Mouse (Mus musculus) midbrain, embryonic 12.5 days (tissue): ENCODE results near the gene Tnfsf13. TPM values are rescaled to one million over a fixed set of nuclear protein-coding genes. Genes with fewer than 3 reads are reported as not detected.
"Not testable (repeated sequence)": the region's sequence is repeated elsewhere in the genome, so short reads cannot be mapped to it uniquely, and the experiment has no call there.

Source experiments
- ATAC-seq: fragments of 200-750 bp; cut with Nextera tagmentation; 2 replicates; pipeline ENCODE4 v1.8.0; 2017; ENCODE audit warnings: low read depth, moderate TSS enrichment, moderate library complexity; ENCODE audit not compliant: low FRiP score
- H3K27ac ChIP-seq: fragments of 300-500 bp; sonication (generic); replicated peaks from 2 replicates; pipeline ENCODE4 v1.5.1; 2016; ENCODE audit warnings: mild to moderate bottlenecking
- H3K27me3 ChIP-seq: fragments of 300-500 bp; sonication (generic); 2 replicates; pipeline ENCODE4 v1.6.1; 2016; ENCODE audit warnings: mild to moderate bottlenecking
- H3K36me3 ChIP-seq: fragments of 300-500 bp; sonication (generic); 2 replicates; pipeline ENCODE4 v1.6.1; 2016
- H3K4me1 ChIP-seq: fragments of 300-500 bp; sonication (generic); 2 replicates; pipeline ENCODE4 v1.6.1; 2016
- H3K4me2 ChIP-seq: fragments of 300-500 bp; sonication (generic); replicated peaks from 2 replicates; pipeline ENCODE4 v1.6.1; 2016; ENCODE audit warnings: mild to moderate bottlenecking, moderate library complexity
- H3K4me3 ChIP-seq: fragments of 300-500 bp; sonication (generic); 2 replicates; pipeline ENCODE4 v1.5.1; 2016; ENCODE audit warnings: mild to moderate bottlenecking
- H3K9ac ChIP-seq: fragments of 300-500 bp; sonication (generic); replicated peaks from 2 replicates; pipeline ENCODE4 v1.6.1; 2016; ENCODE audit warnings: mild to moderate bottlenecking, moderate library complexity
- H3K9me3 ChIP-seq: fragments of 300-500 bp; sonication (generic); 2 replicates; pipeline ENCODE4 v1.6.1; 2016; ENCODE audit warnings: mild to moderate bottlenecking
- WGBS: fragments of 180-500 bp; shearing (Covaris S2); methylation state at CpG from one replicate; pipeline ENCODE4 v1.1.7; 2016; 5-methylcytosine and 5-hydroxymethylcytosine counted together
- polyA plus RNA-seq: library from polyadenylated mRNA; unstranded; fragments of >200 nt; fragmentation: Nextera tagmentation; extraction: Ambion mirVana; gene quantifications from 2 replicates; pipeline ENCODE4 v1.2.1, GENCODE M21; 2016

Tnfsf13 gene
- polyA plus RNA-seq, 1 experiment from 2014 or later = 0.77 TPM

DNA sequence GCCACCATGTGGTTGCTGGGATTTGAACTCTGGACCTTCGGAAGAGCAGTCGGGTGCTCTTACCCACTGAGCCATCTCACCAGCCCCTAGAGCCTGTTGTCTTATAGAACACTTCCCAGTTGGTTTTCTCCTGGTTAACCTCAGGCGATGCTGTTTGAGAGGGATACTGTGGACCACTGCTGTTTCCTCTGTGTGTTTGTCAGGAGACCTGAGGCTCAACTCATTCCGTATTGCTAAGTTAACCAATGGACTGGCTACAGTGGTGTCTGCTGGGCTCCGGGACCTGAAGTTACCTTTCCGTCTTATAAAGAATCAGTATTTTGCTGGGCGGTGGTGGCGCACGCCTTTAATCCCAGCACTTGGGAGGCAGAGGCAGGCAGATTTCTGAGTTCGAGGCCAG is 17.3 kb upstream of the Tnfsf13 start:
- not testable (repeated sequence) for H3K4me1 ChIP-seq, H3K9me3 ChIP-seq, H3K4me2 ChIP-seq, H3K36me3 ChIP-seq, H3K9ac ChIP-seq, H3K27me3 ChIP-seq, ATAC-seq, H3K27ac ChIP-seq, H3K4me3 ChIP-seq
- 87% methylated on average over 10 of the region's 10 CpGs for WGBS

DNA sequence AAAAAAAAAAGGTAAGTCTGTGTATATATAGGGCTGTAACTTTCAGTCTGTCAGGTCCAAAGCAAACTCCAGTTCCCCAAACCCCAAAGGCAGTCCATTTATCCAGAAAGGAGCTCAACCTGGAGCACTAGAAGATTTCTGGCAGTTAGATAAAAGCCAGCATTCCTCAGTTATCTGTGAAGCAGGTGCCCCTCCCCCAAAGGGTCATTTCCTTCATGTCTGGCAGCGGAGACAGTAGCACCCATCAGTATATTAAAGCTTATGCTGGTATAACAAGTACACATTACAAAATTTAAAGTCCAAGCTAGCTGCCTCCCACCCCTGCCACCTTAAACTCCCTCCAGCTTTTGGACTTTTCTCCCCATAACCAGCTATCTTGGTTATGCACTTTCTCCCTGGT is 14.0 kb upstream of the Tnfsf13 start:
- WGBS = 92% methylated on average over 1 of the region's 1 CpGs
- Histone ChIP-seq H3K27ac (no peak overlapping the region), H3K9ac (no peak overlapping the region), H3K4me1 (peaks cover 10% of the 10 kb centered on the region), H3K27me3 (peaks cover 9% of the 10 kb centered on the region), H3K4me2 (no peak overlapping the region), H3K36me3 (no peaks in the 10 kb centered on the region), H3K9me3 (no peaks in the 10 kb centered on the region), H3K4me3 (no peak overlapping the region)
- ATAC-seq = no peak

DNA sequence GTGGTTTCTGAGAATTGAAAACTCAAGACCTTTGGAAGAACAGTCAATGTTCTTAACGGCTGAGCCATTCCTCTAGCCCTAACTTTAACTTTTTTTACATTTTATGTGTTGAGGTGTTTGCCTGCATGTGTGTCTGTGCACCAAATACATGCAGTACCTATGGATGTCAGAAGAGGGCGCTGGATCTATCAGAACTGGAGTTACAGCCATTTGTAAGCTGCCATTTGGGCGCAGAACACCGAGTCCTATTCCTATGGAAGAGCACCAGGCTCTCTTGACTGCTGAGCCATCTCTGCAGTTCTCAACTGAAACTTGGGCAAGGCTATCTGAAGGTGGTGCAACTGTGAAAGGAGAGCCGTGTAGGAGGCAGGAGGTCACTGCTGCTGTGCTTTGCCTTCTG is 13.0 kb upstream of the Tnfsf13 start:
- Histone ChIP-seq H3K4me1 (peaks cover 10% of the 10 kb centered on the region), H3K27me3 (peaks cover 9% of the 10 kb centered on the region), H3K9me3 (no peaks in the 10 kb centered on the region), H3K9ac (no peak overlapping the region), H3K4me2 (no peak overlapping the region), H3K36me3 (no peaks in the 10 kb centered on the region), H3K27ac (no peak overlapping the region), H3K4me3 (no peak overlapping the region)
- no peak for ATAC-seq
- 70% methylated on average over 5 of the region's 5 CpGs for WGBS

DNA sequence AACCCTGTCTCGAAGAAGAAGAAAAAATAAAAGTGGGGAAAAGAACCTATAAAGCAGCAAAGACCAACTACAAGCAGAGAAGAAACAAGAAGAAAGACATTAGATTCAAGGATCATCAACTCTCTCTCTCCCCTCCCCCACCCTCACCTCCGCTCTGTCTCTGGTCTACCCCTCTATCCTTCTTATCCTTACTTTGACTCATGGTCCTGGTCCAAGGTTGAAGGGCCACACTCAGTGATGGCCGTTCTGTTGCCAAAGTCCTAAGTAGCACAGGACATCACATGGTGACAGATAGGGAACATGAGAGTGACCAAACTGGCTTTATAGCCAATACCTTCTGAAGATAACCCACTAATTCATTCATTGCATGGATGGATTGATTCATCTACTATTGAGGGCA is 11.8 kb upstream of the Tnfsf13 start:
- no peak overlapping the region for H3K4me2 ChIP-seq
- H3K9me3 ChIP-seq = no peaks in the 10 kb centered on the region
- WGBS = 86% methylated on average over 3 of the region's 3 CpGs
- H3K4me3 ChIP-seq = no peak overlapping the region
- H3K4me1 ChIP-seq = peaks cover 10% of the 10 kb centered on the region
- no peaks in the 10 kb centered on the region for H3K36me3 ChIP-seq
- no peak for ATAC-seq
- no peak overlapping the region for H3K27ac ChIP-seq
- peaks cover 9% of the 10 kb centered on the region for H3K27me3 ChIP-seq
- no peak overlapping the region for H3K9ac ChIP-seq

DNA sequence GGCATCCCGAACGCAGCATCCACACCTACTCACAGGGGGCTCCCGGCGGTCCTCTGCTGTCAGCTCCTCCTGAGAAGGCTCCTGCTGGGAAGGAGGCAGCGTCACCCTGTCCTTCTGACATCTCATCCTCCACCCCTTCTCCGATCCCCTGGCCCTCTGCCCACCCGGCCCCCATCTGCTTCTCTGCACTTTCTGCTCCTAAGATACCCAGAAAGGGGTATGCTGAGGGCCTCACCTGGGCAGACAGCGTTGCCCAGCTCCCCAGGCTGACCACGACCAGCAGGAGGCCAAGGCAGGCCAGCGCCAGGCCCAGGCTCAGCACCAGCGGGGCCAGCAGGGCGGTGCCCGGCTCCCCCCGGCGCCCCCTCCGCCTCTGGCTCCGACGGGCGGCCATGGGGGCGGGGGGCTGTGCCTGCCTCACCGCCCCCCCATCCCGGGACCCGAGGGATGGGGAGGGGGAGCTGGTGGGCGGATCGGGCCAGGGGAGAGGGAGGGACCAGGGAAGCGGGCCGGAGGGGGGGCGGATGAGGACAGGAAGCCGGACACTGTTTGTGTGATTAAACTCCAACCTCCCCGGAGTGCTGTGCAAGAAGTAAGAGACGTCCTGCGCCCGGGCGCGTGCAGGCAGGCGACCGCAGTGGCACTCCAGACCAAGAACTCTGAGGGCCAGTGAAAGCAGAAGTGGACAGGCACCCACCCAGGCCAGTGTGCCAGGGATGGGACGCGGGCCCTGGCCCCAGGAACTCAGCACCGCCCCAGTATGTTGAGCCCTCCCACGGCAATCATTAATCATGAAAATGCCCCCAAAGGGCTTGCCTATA is 10.0 kb upstream of the Tnfsf13 start, which contains the start of the genes Tnfsf12 and Tnfsfm13:
Tnfsf12 (minus strand) TSS at position 489 of the 821 bp plus-strand sequence.
Tnfsfm13 (minus strand) TSS at position 738 of the 821 bp plus-strand sequence.
- Histone ChIP-seq H3K27me3 (peaks cover 14% of the 10 kb centered on the region), H3K4me3 (peak within 1 kb of the TSS; percentile 53), H3K4me1 (peaks cover 10% of the 10 kb centered on the region), H3K27ac (peak within 1 kb of the TSS; percentile 39; the same call in 1 of the 2 replicates), H3K9ac (peak within 1 kb of the TSS; percentile 90), H3K4me2 (peak within 1 kb of the TSS; percentile 93), H3K36me3 (no peaks in the 10 kb centered on the region), H3K9me3 (no peaks in the 10 kb centered on the region)
- 1% methylated on average over 33 of the region's 41 CpGs for WGBS
- ATAC-seq = no peak

DNA sequence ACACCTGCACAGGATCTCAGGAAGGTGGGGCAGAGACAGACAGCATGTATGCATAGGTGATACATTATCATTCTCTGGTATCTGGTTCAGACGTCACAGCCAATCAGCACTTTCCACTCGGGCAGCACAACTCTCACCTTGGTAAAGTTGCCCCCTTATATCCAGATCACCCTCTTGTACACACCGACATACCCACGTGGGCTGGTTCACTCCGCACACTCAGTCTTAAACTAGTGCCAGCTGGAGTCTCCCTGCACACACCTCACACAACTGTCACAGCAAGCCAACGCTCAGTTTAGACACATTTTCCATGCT is 9.4 kb upstream of the Tnfsf13 start:
- H3K27me3 ChIP-seq = peaks cover 14% of the 10 kb centered on the region
- no peak for ATAC-seq
- 33% methylated on average over 6 of the region's 6 CpGs for WGBS
- peak overlapping the region; percentile 53 for H3K4me3 ChIP-seq
- H3K9ac ChIP-seq = peak overlapping the region; percentile 90; the same call in 1 of the 2 replicates
- peaks cover 10% of the 10 kb centered on the region for H3K4me1 ChIP-seq
- H3K4me2 ChIP-seq = peak overlapping the region; percentile 93
- H3K27ac ChIP-seq = no peak overlapping the region
- no peaks in the 10 kb centered on the region for H3K9me3 ChIP-seq
- H3K36me3 ChIP-seq = no peaks in the 10 kb centered on the region

DNA sequence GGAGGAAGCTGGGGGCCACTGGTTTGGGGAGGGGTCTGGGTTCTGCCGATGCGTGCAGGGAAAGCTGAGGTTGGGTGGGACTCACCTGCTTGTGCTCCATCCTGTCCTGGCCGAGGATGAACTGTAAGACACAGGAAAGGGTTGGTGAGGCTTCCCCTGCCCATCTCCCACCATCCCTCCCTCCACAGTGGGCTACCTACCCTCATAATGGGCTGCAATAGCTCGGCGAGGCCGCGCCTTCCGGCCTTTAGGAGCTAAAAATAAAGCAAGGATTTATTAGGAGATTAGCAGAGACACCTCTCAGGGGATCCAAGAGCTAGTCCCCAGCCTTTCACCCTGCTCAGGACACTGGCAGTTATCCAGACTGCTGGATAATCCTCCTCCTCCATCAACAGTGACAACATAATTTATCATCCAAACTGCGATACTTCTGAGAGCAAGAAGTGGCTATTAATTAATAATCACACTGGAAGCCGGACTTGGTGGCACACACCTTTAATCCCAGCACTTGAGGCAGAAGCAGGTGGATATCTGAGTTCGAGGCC is 7.9 kb upstream of the Tnfsf13 start:
- peaks cover 14% of the 10 kb centered on the region for H3K27me3 ChIP-seq
- no peak for ATAC-seq
- H3K9me3 ChIP-seq = no peaks in the 10 kb centered on the region
- WGBS = 58% methylated on average over 11 of the region's 11 CpGs
- H3K4me1 ChIP-seq = peaks cover 10% of the 10 kb centered on the region
- no peak overlapping the region for H3K4me2 ChIP-seq
- no peak overlapping the region for H3K27ac ChIP-seq
- no peaks in the 10 kb centered on the region for H3K36me3 ChIP-seq
- H3K9ac ChIP-seq = no peak overlapping the region
- H3K4me3 ChIP-seq = no peak overlapping the region

DNA sequence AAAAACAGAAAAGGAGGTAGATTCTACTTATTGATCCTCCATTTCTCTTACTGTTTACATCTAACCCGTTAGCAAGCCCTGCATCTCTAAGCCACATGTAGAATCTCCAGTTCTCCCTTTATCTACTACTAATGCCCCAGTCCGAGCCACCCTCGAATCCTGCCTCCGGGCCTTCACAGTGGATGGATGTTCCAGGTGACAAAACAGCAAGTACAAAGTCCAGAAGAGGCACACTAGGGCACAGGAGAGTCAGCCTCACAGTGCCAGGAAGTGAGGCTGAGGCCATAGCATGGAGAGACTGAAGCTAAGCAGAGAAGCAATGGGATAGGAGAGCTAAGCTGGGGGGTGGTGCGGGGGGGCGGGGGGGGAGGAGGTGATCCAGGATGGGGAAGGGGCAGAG is 7.3 kb upstream of the Tnfsf13 start:
- H3K4me1 ChIP-seq = peaks cover 10% of the 10 kb centered on the region
- no peak overlapping the region for H3K4me3 ChIP-seq
- no peaks in the 10 kb centered on the region for H3K36me3 ChIP-seq
- no peak for ATAC-seq
- no peak overlapping the region for H3K27ac ChIP-seq
- no peak overlapping the region for H3K9ac ChIP-seq
- WGBS = 89% methylated on average over 6 of the region's 6 CpGs
- H3K4me2 ChIP-seq = no peak overlapping the region
- peaks cover 14% of the 10 kb centered on the region for H3K27me3 ChIP-seq
- no peaks in the 10 kb centered on the region for H3K9me3 ChIP-seq

DNA sequence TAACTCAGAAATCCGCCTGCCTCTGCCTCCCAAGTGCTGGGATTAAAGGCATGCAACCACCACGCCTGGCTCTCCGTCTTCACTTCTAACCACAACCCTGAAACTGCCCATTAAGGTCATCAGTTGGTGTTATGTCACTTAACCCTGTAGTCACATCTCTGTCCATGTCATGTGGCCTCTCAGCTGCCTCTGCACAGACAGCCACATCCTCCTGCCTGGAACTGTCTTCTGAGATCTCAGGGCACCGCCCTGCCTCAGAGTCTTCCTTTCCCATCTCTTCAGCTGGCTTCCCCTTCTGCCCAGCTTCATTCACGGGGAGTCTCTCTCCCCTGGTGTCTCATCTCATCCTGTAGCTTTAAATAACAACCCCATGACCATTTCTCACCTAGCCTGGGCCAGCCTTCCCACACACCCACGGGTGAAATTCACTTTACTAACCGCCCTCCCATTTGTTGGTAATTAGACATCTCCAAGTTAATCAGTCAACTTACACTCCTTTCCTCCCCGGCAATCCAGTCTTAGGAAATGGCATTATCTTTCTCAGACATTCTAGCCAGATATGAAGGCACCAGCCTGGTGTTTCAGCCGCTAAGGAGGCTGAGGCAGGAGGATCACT is 6.7 kb upstream of the Tnfsf13 start:
- H3K27me3 ChIP-seq = peaks cover 15% of the 10 kb centered on the region
- no peak overlapping the region for H3K4me3 ChIP-seq
- no peaks in the 10 kb centered on the region for H3K36me3 ChIP-seq
- H3K9ac ChIP-seq = no peak overlapping the region
- no peak overlapping the region for H3K4me2 ChIP-seq
- H3K27ac ChIP-seq = no peak overlapping the region
- peaks cover 10% of the 10 kb centered on the region for H3K4me1 ChIP-seq
- ATAC-seq = no peak
- no peaks in the 10 kb centered on the region for H3K9me3 ChIP-seq
- WGBS = 84% methylated on average over 9 of the region's 9 CpGs

DNA sequence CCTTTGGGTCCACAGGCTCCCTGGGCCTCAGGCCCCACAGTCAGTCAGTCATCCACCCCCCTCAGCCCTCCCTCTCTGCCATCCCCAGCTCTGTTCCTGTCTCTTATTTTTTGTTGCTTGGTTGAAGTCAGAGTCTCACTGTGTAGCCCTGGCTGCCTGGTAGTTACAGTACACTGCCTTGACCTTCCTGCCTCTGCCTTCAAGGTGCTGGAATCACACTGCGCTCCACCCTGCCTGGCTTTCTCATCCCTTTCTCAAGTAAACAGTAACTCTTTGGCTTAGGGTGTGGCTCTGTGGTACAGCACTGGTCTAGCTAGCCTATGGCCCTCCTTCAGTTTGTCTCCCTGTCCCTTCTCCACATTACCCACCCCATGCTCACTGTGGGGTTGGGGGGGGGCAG is 4.3 kb upstream of the Tnfsf13 start:
- WGBS = 88% methylated on average over 1 of the region's 1 CpGs
- no peaks in the 10 kb centered on the region for H3K36me3 ChIP-seq
- H3K27me3 ChIP-seq = 0 out of 2 replicates have a peak, but pooled peaks cover 17% of the 10 kb centered on the region
- H3K27ac ChIP-seq = no peak overlapping the region
- no peak overlapping the region for H3K4me3 ChIP-seq
- H3K9me3 ChIP-seq = no peaks in the 10 kb centered on the region
- ATAC-seq = no peak
- 0 out of 2 replicates have a peak, but pooled peaks cover 2% of the 10 kb centered on the region for H3K4me1 ChIP-seq
- H3K9ac ChIP-seq = no peak overlapping the region
- no peak overlapping the region for H3K4me2 ChIP-seq

DNA sequence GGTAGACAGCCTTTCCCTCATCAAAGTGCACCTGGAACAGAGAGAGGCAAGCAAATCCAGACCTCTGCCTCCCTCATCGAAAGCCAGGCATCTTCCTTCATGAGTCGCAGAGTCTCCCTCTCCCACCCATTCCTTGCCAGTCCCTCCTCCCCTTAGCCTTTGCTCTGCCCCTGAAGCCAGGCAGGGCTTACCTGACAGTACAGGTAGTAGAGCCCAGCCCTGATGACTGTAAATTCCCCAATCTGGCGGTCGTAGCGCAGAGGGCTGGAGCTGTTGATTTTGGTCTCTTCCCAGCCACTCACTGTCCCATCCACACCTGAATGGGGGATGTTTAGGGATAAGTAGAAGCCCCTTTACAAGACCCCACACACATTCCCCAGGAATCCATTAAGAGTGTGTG is 1.5 kb upstream of the Tnfsf13 start:
- Histone ChIP-seq H3K36me3 (no peaks in the 10 kb centered on the region), H3K27me3 (peaks cover 24% of the 10 kb centered on the region; the same call in 1 of the 2 replicates), H3K9me3 (no peaks in the 10 kb centered on the region), H3K27ac (no peak overlapping the region), H3K9ac (0 out of 2 replicates have a peak overlapping the region, but pooled peaks have one; percentile 25), H3K4me1 (peaks cover 13% of the 10 kb centered on the region), H3K4me3 (no peak overlapping the region), H3K4me2 (no peak overlapping the region)
- WGBS = 66% methylated on average over 5 of the region's 5 CpGs
- ATAC-seq = no peak

DNA sequence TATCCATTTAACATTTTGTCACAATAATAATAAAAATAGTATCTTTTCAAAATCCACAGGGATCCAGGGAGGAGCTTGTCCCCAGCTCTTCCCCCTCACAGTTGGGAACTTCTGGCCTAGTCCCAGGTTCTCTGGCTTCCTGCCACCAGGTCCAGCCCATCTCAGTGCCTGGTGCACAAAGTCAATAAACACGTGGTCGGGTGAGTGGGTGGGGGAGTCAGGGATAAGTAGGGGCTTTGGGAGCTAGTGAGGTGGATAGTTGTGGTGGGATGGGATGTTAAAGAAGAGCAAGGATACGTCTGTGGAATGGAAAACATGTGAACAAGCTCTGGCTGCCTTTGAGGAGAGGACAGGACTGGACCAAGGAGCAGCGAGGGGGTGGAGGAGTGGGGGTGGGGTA is 793 bp upstream of the Tnfsf13 start:
- WGBS = 19% methylated on average over 4 of the region's 4 CpGs
- Histone ChIP-seq H3K27ac (no peak overlapping the region), H3K4me1 (peaks cover 13% of the 10 kb centered on the region), H3K9ac (0 out of 2 replicates have a peak overlapping the region, but pooled peaks have one; percentile 25), H3K27me3 (peaks cover 22% of the 10 kb centered on the region; the same call in 1 of the 2 replicates), H3K9me3 (no peaks in the 10 kb centered on the region), H3K4me3 (no peak overlapping the region), H3K4me2 (no peak overlapping the region), H3K36me3 (no peaks in the 10 kb centered on the region)
- no peak for ATAC-seq
